Mouse (Mus musculus) small intestine, adult 2 months (tissue): ENCODE measurements around the gene Snrpb2.

Experiments used
- CTCF ChIP-seq: fragments of 200-500 bp; IDR thresholded peaks from 2 replicates; pipeline ENCODE4 v1.5.1; 2012; ENCODE audit warnings: low read depth, mild to moderate bottlenecking, control low read depth, inconsistent platforms, low read length, moderate library complexity, mixed read lengths; ENCODE audit not compliant: insufficient replicate concordance, insufficient read length; ENCODE audit errors: extremely low read depth
- POLR2A ChIP-seq: fragments of 200-500 bp; IDR thresholded peaks from 2 replicates; pipeline ENCODE4 v1.6.1; 2012; ENCODE audit warnings: low read depth, mild to moderate bottlenecking, control low read depth, inconsistent platforms, low read length, moderate library complexity

GRCm38 (mm10) chr2:143097170-143097569, 34.3 kb downstream of the Snrpb2 start:
- TF ChIP-seq CTCF (no peak), POLR2A (no peak)
